Mouse (Mus musculus) G1E (cell line): ENCODE results near the gene Mum1.

ENCODE experiments used
- CTCF ChIP-seq: IDR thresholded peaks from 2 replicates; pipeline ENCODE4 v1.5.1; 2012; ENCODE audit warnings: low read depth, low read length, inconsistent platforms, mixed read lengths
- GATA1 ChIP-seq: IDR thresholded peaks from 2 replicates; pipeline ENCODE4 v1.6.1; 2012; ENCODE audit warnings: borderline replicate concordance, low read length, inconsistent platforms, mixed read lengths
- GATA2 ChIP-seq: IDR thresholded peaks from 2 replicates; pipeline ENCODE4 v1.6.1; 2012; ENCODE audit warnings: low read depth, low read length, inconsistent platforms, borderline replicate concordance
- POLR2AphosphoS5 ChIP-seq: IDR thresholded peaks from 2 replicates; pipeline ENCODE4 v1.6.1; 2012; ENCODE audit warnings: low read depth, low read length, inconsistent platforms; ENCODE audit not compliant: insufficient replicate concordance
- TAL1 ChIP-seq: conservative IDR thresholded peaks from 2 replicates; pipeline ENCODE4 v1.6.1; 2012; ENCODE audit warnings: low read depth, low read length, inconsistent platforms, mixed read lengths

GRCm38 (mm10) chr10:80262776-80263365 lies 36.6 kb downstream of the Mum1 start:
- TF ChIP-seq GATA2 = no peak
- no peak for TF ChIP-seq CTCF
- no peak for TF ChIP-seq POLR2AphosphoS5
- TF ChIP-seq GATA1 = no peak
- no peak for TF ChIP-seq TAL1
